Mouse (Mus musculus) lung, adult 18-20 months (tissue): ENCODE measurements around the gene Asb13.

Source experiments
- DNase-seq, 2 experiments: peaks; one replicate each; pipeline ENCODE4 v3.0.0; 2022; ENCODE audit warnings: mixed read lengths in 2 of 2

Asb13 gene

GRCm38 (mm10) chr13:3633895-3634811, at the start of gene Asb13:
Asb13 (plus strand) TSS chr13:3634032.
- peak; percentile 91 for DNase-seq

GRCm38 (mm10) chr13:3590789-3591188, 43.0 kb upstream of the Asb13 start:
- DNase-seq = no peak

- DNase-seq = no peak
These were observed 39.5 kb upstream of the Asb13 start for GRCm38 (mm10) chr13:3594311-3594710.

GRCm38 (mm10) chr13:3596232-3596631, 37.6 kb upstream of the Asb13 start:
- DNase-seq = no peak

- DNase-seq = no peak
These were observed 24.1 kb upstream of the Asb13 start for GRCm38 (mm10) chr13:3609780-3610117.

- peak; percentile 6 to 33 for DNase-seq
These were observed 23.6 kb upstream of the Asb13 start for GRCm38 (mm10) chr13:3610118-3610794.

- DNase-seq = peak; percentile 99
These were observed 22.9 kb upstream of the Asb13 start, which contains the start of gene Fam208b for GRCm38 (mm10) chr13:3610795-3611438. Fam208b (minus strand) TSS chr13:3611108.

GRCm38 (mm10) chr13:3627139-3627538, 6.7 kb upstream of the Asb13 start:
- DNase-seq = no peak

- no peak for DNase-seq
These were observed 5.7 kb upstream of the Asb13 start for GRCm38 (mm10) chr13:3628102-3628501.

- DNase-seq = no peak
These were observed 1.3 kb upstream of the Asb13 start for GRCm38 (mm10) chr13:3632551-3632950.

GRCm38 (mm10) chr13:3633131-3633530, 701 bp upstream of the Asb13 start:
- DNase-seq = no peak

- DNase-seq = no peak
These were observed 1.2 kb downstream of the Asb13 start for GRCm38 (mm10) chr13:3635076-3635475.

GRCm38 (mm10) chr13:3636797-3637196, 3.0 kb downstream of the Asb13 start:
- DNase-seq = peak; percentile 66 to 81

GRCm38 (mm10) chr13:3642049-3642448, 8.2 kb downstream of the Asb13 start:
- peak; percentile 32 to 69 for DNase-seq

- peak in 1 of 2 experiments; percentile 8 for DNase-seq
These were observed 8.7 kb downstream of the Asb13 start for GRCm38 (mm10) chr13:3642538-3642937.

GRCm38 (mm10) chr13:3644871-3645270, 11.0 kb downstream of the Asb13 start:
- DNase-seq = peak; percentile 60 to 83

- peak in 1 of 2 experiments; percentile 8 for DNase-seq
These were observed 12.1 kb downstream of the Asb13 start for GRCm38 (mm10) chr13:3645919-3646318.

GRCm38 (mm10) chr13:3646566-3646965, 12.7 kb downstream of the Asb13 start:
- DNase-seq = peak; percentile 19 to 33

- DNase-seq = no peak
These were observed 16.7 kb downstream of the Asb13 start for GRCm38 (mm10) chr13:3650569-3650968.

- DNase-seq = no peak
These were observed 20.6 kb downstream of the Asb13 start for GRCm38 (mm10) chr13:3654432-3654831.

GRCm38 (mm10) chr13:3659163-3660160, 25.6 kb downstream of the Asb13 start:
- peak in 1 of 2 experiments; percentile 50 for DNase-seq

- no peak for DNase-seq
These were observed 30.4 kb downstream of the Asb13 start for GRCm38 (mm10) chr13:3664241-3664640.
